Mouse (Mus musculus): ENCODE results near the gene Bcl9. TPM values are rescaled to one million over a fixed set of nuclear protein-coding genes. Genes with fewer than 3 reads are reported as not detected.

The Bcl9 gene
- polyA plus RNA-seq, 1 experiment from 2014 or later, result 78.3 TPM

- no peak for ATAC-seq
- H3K36me3 ChIP-seq (ENCODE audit: control insufficient read depth, insufficient read depth, low read length), result no peaks in the 10 kb centered on the region
- H3K27me3 ChIP-seq (ENCODE audit: control insufficient read depth, insufficient read depth, low read depth, low read length), result no peaks in the 10 kb centered on the region
- 85% methylated on average over 7 of the region's 7 CpGs for WGBS
- H3K4me1 ChIP-seq (ENCODE audit: control insufficient read depth, insufficient read depth, low read length), result no peaks in the 10 kb centered on the region
- H3K9ac ChIP-seq (ENCODE audit: low read depth, low read length), result no peak overlapping the region
- 0 out of 2 replicates have a peak overlapping the region, but pooled peaks have one; percentile 3 for H3K4me2 ChIP-seq (ENCODE audit: low read length)
- no peak overlapping the region for H3K27ac ChIP-seq (ENCODE audit: low read length)
- H3K9me3 ChIP-seq (replicated peaks; ENCODE audit: control insufficient read depth, low read length, poor library complexity, severe bottlenecking), result no peaks in the 10 kb centered on the region
- no peak overlapping the region for H3K4me3 ChIP-seq (ENCODE audit: low read depth, low read length)
Observed at GRCm38 (mm10) chr3:97281426-97281825, 16.3 kb downstream of the Bcl9 start.

GRCm38 (mm10) chr3:97275708-97276107 is 22.0 kb downstream of the Bcl9 start:
- no peak overlapping the region for H3K27ac ChIP-seq (ENCODE audit: low read length)
- no peak overlapping the region for H3K4me3 ChIP-seq (ENCODE audit: low read depth, low read length)
- H3K4me1 ChIP-seq (ENCODE audit: control insufficient read depth, insufficient read depth, low read length), result peaks cover 9% of the 10 kb centered on the region
- no peak overlapping the region for H3K9ac ChIP-seq (ENCODE audit: low read depth, low read length)
- H3K9me3 ChIP-seq (replicated peaks; ENCODE audit: control insufficient read depth, low read length, poor library complexity, severe bottlenecking), result no peaks in the 10 kb centered on the region
- H3K4me2 ChIP-seq (ENCODE audit: low read length), result no peak overlapping the region
- no peaks in the 10 kb centered on the region for H3K36me3 ChIP-seq (ENCODE audit: control insufficient read depth, insufficient read depth, low read length)
- H3K27me3 ChIP-seq (ENCODE audit: control insufficient read depth, insufficient read depth, low read depth, low read length), result no peaks in the 10 kb centered on the region
- ATAC-seq, result no peak
- 67% methylated on average over 5 of the region's 5 CpGs for WGBS

- peaks cover 9% of the 10 kb centered on the region for H3K4me1 ChIP-seq (ENCODE audit: control insufficient read depth, insufficient read depth, low read length)
- H3K27ac ChIP-seq (ENCODE audit: low read length), result no peak overlapping the region
- ATAC-seq, result no peak
- H3K36me3 ChIP-seq (ENCODE audit: control insufficient read depth, insufficient read depth, low read length), result no peaks in the 10 kb centered on the region
- no peaks in the 10 kb centered on the region for H3K27me3 ChIP-seq (ENCODE audit: control insufficient read depth, insufficient read depth, low read depth, low read length)
- WGBS, result 89% methylated on average over 15 of the region's 15 CpGs
- no peaks in the 10 kb centered on the region for H3K9me3 ChIP-seq (replicated peaks; ENCODE audit: control insufficient read depth, low read length, poor library complexity, severe bottlenecking)
- H3K4me2 ChIP-seq (ENCODE audit: low read length), result no peak overlapping the region
- no peak overlapping the region for H3K9ac ChIP-seq (ENCODE audit: low read depth, low read length)
- no peak overlapping the region for H3K4me3 ChIP-seq (ENCODE audit: low read depth, low read length)
Observed at GRCm38 (mm10) chr3:97274516-97275230, 23.0 kb downstream of the Bcl9 start.

DNA sequence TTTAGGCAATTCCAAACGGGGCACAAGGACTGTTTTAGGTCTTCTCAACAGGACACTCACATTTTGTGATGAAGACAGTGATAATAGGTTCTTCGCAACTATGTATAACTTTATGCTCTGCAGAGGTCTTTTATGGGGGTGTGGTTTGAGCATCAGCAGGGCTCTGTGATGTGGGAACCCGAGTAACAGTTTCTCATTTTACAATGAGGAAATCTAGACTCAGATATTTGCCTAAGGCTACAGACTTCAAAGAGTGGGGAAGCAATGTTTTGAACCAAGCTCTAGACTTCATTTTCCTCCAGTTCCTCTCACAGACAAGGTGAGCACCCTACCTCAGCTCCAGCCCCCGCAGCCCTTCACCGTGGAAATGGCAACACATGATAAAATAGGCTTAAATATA is 23.8 kb downstream of the Bcl9 start:
- Histone ChIP-seq H3K27me3 (ENCODE audit: control insufficient read depth, insufficient read depth, low read depth, low read length) (no peaks in the 10 kb centered on the region), H3K4me3 (ENCODE audit: low read depth, low read length) (no peak overlapping the region), H3K27ac (ENCODE audit: low read length) (no peak overlapping the region), H3K4me1 (ENCODE audit: control insufficient read depth, insufficient read depth, low read length) (peaks cover 9% of the 10 kb centered on the region), H3K36me3 (ENCODE audit: control insufficient read depth, insufficient read depth, low read length) (no peaks in the 10 kb centered on the region), H3K4me2 (ENCODE audit: low read length) (no peak overlapping the region), H3K9ac (ENCODE audit: low read depth, low read length) (no peak overlapping the region), H3K9me3 (replicated peaks; ENCODE audit: control insufficient read depth, low read length, poor library complexity, severe bottlenecking) (no peaks in the 10 kb centered on the region)
- WGBS, result 84% methylated on average over 5 of the region's 5 CpGs
- no peak for ATAC-seq

GRCm38 (mm10) chr3:97265667-97266415 is 31.9 kb downstream of the Bcl9 start:
- Histone ChIP-seq H3K27ac (ENCODE audit: low read length) (no peak overlapping the region), H3K9me3 (replicated peaks; ENCODE audit: control insufficient read depth, low read length, poor library complexity, severe bottlenecking) (no peaks in the 10 kb centered on the region), H3K9ac (ENCODE audit: low read depth, low read length) (no peak overlapping the region), H3K4me3 (ENCODE audit: low read depth, low read length) (no peak overlapping the region), H3K4me1 (ENCODE audit: control insufficient read depth, insufficient read depth, low read length) (peaks cover 4% of the 10 kb centered on the region), H3K36me3 (ENCODE audit: control insufficient read depth, insufficient read depth, low read length) (no peaks in the 10 kb centered on the region), H3K27me3 (ENCODE audit: control insufficient read depth, insufficient read depth, low read depth, low read length) (no peaks in the 10 kb centered on the region), H3K4me2 (ENCODE audit: low read length) (peak overlapping the region; percentile 4; the same call in 1 of the 2 replicates)
- no peak; the same call in 1 of the 2 replicates for ATAC-seq
- 66% methylated on average over 15 of the region's 15 CpGs for WGBS

GRCm38 (mm10) chr3:97262235-97262634 is 35.5 kb downstream of the Bcl9 start:
- no peak overlapping the region for H3K27ac ChIP-seq (ENCODE audit: low read length)
- no peak overlapping the region for H3K4me2 ChIP-seq (ENCODE audit: low read length)
- no peaks in the 10 kb centered on the region for H3K27me3 ChIP-seq (ENCODE audit: control insufficient read depth, insufficient read depth, low read depth, low read length)
- H3K36me3 ChIP-seq (ENCODE audit: control insufficient read depth, insufficient read depth, low read length), result no peaks in the 10 kb centered on the region
- no peak overlapping the region for H3K9ac ChIP-seq (ENCODE audit: low read depth, low read length)
- no peak for ATAC-seq
- H3K9me3 ChIP-seq (replicated peaks; ENCODE audit: control insufficient read depth, low read length, poor library complexity, severe bottlenecking), result no peaks in the 10 kb centered on the region
- WGBS, result 100% methylated on average over 1 of the region's 1 CpGs
- H3K4me1 ChIP-seq (ENCODE audit: control insufficient read depth, insufficient read depth, low read length), result no peaks in the 10 kb centered on the region
- H3K4me3 ChIP-seq (ENCODE audit: low read depth, low read length), result no peak overlapping the region

GRCm38 (mm10) chr3:97255706-97256339 is 41.9 kb downstream of the Bcl9 start:
- no peaks in the 10 kb centered on the region for H3K36me3 ChIP-seq (ENCODE audit: control insufficient read depth, insufficient read depth, low read length)
- H3K9me3 ChIP-seq (replicated peaks; ENCODE audit: control insufficient read depth, low read length, poor library complexity, severe bottlenecking), result no peaks in the 10 kb centered on the region
- no peak overlapping the region for H3K9ac ChIP-seq (ENCODE audit: low read depth, low read length)
- no peaks in the 10 kb centered on the region for H3K27me3 ChIP-seq (ENCODE audit: control insufficient read depth, insufficient read depth, low read depth, low read length)
- ATAC-seq, result peak; percentile 54; the same call in 1 of the 2 replicates
- H3K4me3 ChIP-seq (ENCODE audit: low read depth, low read length), result no peak overlapping the region
- WGBS, result 28% methylated on average over 9 of the region's 9 CpGs
- peaks cover 19% of the 10 kb centered on the region for H3K4me1 ChIP-seq (ENCODE audit: control insufficient read depth, insufficient read depth, low read length)
- H3K4me2 ChIP-seq (ENCODE audit: low read length), result peak overlapping the region; percentile 10; the same call in 1 of the 2 replicates
- 0 out of 2 replicates have a peak overlapping the region, but pooled peaks have one; percentile 29 for H3K27ac ChIP-seq (ENCODE audit: low read length)

- H3K4me2 ChIP-seq (ENCODE audit: low read length), result no peak overlapping the region
- no peaks in the 10 kb centered on the region for H3K36me3 ChIP-seq (ENCODE audit: control insufficient read depth, insufficient read depth, low read length)
- H3K27me3 ChIP-seq (ENCODE audit: control insufficient read depth, insufficient read depth, low read depth, low read length), result no peaks in the 10 kb centered on the region
- no peak for ATAC-seq
- H3K4me3 ChIP-seq (ENCODE audit: low read depth, low read length), result no peak overlapping the region
- H3K9me3 ChIP-seq (replicated peaks; ENCODE audit: control insufficient read depth, low read length, poor library complexity, severe bottlenecking), result no peaks in the 10 kb centered on the region
- peaks cover 19% of the 10 kb centered on the region for H3K4me1 ChIP-seq (ENCODE audit: control insufficient read depth, insufficient read depth, low read length)
- no peak overlapping the region for H3K9ac ChIP-seq (ENCODE audit: low read depth, low read length)
- no peak overlapping the region for H3K27ac ChIP-seq (ENCODE audit: low read length)
- 17% methylated on average over 5 of the region's 5 CpGs for WGBS
Observed at GRCm38 (mm10) chr3:97254861-97255465, 42.8 kb downstream of the Bcl9 start.

Measured in midbrain, embryonic 16.5 days (tissue).